Mouse (Mus musculus) kidney, adult 2 months (tissue): Measurements from ENCODE around the gene Crocc2. TPM values are rescaled to one million over a fixed set of nuclear protein-coding genes. Genes with fewer than 3 reads are reported as not detected.

ENCODE experiments used
- DNase-seq: peaks from one replicate; pipeline ENCODE4 v3.0.0; 2021
- H3K27ac ChIP-seq: fragments of 200-500 bp; 2 replicates; pipeline ENCODE4 v1.5.1; 2012; ENCODE audit warnings: low read depth, low read length, control low read depth, inconsistent platforms; ENCODE audit not compliant: insufficient read depth
- H3K27me3 ChIP-seq: fragments of 200-500 bp; replicated peaks from 2 replicates; pipeline ENCODE4 v1.6.1; 2012; ENCODE audit warnings: mild to moderate bottlenecking, moderate library complexity, low read length, inconsistent platforms; ENCODE audit not compliant: control insufficient read depth, insufficient read depth
- H3K36me3 ChIP-seq: fragments of 200-500 bp; 2 replicates; pipeline ENCODE4 v1.6.1; 2012; ENCODE audit warnings: mild to moderate bottlenecking, moderate library complexity, low read length, inconsistent platforms; ENCODE audit not compliant: control insufficient read depth, insufficient read depth
- H3K4me1 ChIP-seq: fragments of 200-500 bp; 2 replicates; pipeline ENCODE4 v1.6.1; 2011; ENCODE audit warnings: low read length; ENCODE audit not compliant: control insufficient read depth, insufficient read depth
- H3K4me3 ChIP-seq: fragments of 200-500 bp; 2 replicates; pipeline ENCODE4 v1.5.1; 2011; ENCODE audit warnings: mild to moderate bottlenecking, low read depth, low read length, control low read depth; ENCODE audit not compliant: insufficient read depth
- CTCF ChIP-seq: fragments of 200-500 bp; conservative IDR thresholded peaks from 2 replicates; pipeline ENCODE4 v1.5.1; 2011; ENCODE audit warnings: low read depth, mild to moderate bottlenecking, control low read depth, low read length, moderate library complexity, mixed read lengths; ENCODE audit not compliant: insufficient read depth, insufficient read length
- POLR2A ChIP-seq: fragments of 200-500 bp; IDR thresholded peaks from one replicate; pipeline ENCODE4 v1.6.1; 2011; ENCODE audit warnings: low read depth, low read length, control low read depth
- WGBS: fragments of 180-500 bp; shearing (Covaris S2); methylation state at CpG from one replicate; pipeline ENCODE4 v1.1.7; 2018; 5-methylcytosine and 5-hydroxymethylcytosine counted together
- polyA plus RNA-seq: library from polyadenylated mRNA; depleted of rRNA; stranded (reverse); fragments of >200 nt; gene quantifications from 2 replicates; pipeline ENCODE4 v1.2.3, GENCODE M21; 2012

Crocc2 gene
- polyA plus RNA-seq, 1 experiment = 0.03 TPM

DNA sequence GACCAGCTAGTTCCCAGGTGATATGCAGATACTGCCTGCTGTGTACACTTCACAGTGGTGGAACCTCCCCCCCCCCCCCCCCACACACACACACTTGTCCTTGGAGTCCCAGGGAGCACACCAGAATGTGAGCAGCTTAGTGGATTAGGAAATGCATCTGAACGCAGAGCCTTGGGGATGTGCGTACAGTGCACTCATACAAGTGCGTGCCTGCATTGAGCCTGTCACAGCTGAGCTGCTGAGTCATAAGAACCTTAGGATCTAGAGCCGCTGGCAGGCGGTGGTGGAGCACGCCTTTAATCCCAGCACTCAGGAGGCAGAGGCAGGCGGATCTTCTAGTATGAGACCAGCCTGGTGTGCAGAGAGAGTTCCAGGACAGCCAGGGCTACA is 59.4 kb downstream of the Crocc2 start:
- 98% methylated on average over 7 of the region's 7 CpGs for whole genome bisulfite sequencing
- no peaks in the 10 kb centered on the region for H3K27me3 ChIP-seq
- H3K36me3 ChIP-seq = no peaks in the 10 kb centered on the region
- no peak overlapping the region for H3K27ac ChIP-seq
- DNase-seq = no peak
- H3K4me1 ChIP-seq = peaks cover 6% of the 10 kb centered on the region; the same call in 1 of the 2 replicates
- TF ChIP-seq POLR2A = no peak
- TF ChIP-seq CTCF = no peak
- H3K4me3 ChIP-seq = no peak overlapping the region

GRCm38 (mm10) chr1:93229221-93229620 is 60.7 kb downstream of the Crocc2 start:
- H3K36me3 ChIP-seq = no peaks in the 10 kb centered on the region
- no peaks in the 10 kb centered on the region for H3K27me3 ChIP-seq
- H3K27ac ChIP-seq = no peak overlapping the region
- peak; percentile 59 for DNase-seq
- WGBS = 71% methylated on average over 6 of the region's 6 CpGs
- H3K4me1 ChIP-seq = peaks cover 6% of the 10 kb centered on the region; the same call in 1 of the 2 replicates
- H3K4me3 ChIP-seq = no peak overlapping the region
- no peak for TF ChIP-seq CTCF
- TF ChIP-seq POLR2A = no peak

DNA sequence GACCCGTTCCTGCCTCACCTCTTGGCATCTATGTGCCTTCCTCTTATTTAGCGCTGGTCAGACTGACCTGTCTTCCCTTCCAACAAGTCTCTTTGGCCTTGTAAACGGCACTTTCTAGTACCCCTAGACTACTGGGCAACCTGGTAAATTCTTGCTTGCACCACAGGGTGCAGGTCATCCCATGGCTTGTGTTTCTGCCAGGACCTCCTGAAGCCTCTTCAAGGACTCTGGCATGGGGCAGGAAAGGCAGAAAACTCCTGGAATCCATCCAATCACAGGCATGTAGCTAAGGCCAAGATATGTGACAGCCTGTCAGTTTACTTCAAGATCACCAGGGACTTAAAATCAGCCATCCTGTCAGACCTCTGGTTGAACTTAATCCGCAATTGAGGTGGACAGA is 61.1 kb downstream of the Crocc2 start:
- TF ChIP-seq CTCF (no peak), POLR2A (no peak)
- no peaks in the 10 kb centered on the region for H3K36me3 ChIP-seq
- peak; percentile 45 for DNase-seq
- H3K27ac ChIP-seq = 0 out of 2 replicates have a peak overlapping the region, but pooled peaks have one; percentile 29
- H3K27me3 ChIP-seq = no peaks in the 10 kb centered on the region
- H3K4me3 ChIP-seq = no peak overlapping the region
- 81% methylated on average over 4 of the region's 4 CpGs for WGBS
- peaks cover 6% of the 10 kb centered on the region; the same call in 1 of the 2 replicates for H3K4me1 ChIP-seq

- Histone ChIP-seq H3K36me3 (no peaks in the 10 kb centered on the region), H3K4me1 (no peaks in the 10 kb centered on the region; the same call in 1 of the 2 replicates), H3K27ac (peak within 1 kb of the TSS; percentile 26), H3K4me3 (peak within 1 kb of the TSS; percentile 52), H3K27me3 (no peaks in the 10 kb centered on the region)
- peak; percentile 95 for TF ChIP-seq POLR2A
- no peak for TF ChIP-seq CTCF
- peak; percentile 97 for DNase-seq
- WGBS = 1% methylated on average over 100 of the region's 100 CpGs
Measured at GRCm38 (mm10) chr1:93235576-93236544, 67.3 kb downstream of the Crocc2 start, which contains the start of gene Sned1. Gene Sned1, plus strand, starts transcription at chr1:93235841.

GRCm38 (mm10) chr1:93236545-93236924 is 68.0 kb downstream of the Crocc2 start:
- Histone ChIP-seq H3K27me3 (no peaks in the 10 kb centered on the region), H3K36me3 (no peaks in the 10 kb centered on the region), H3K4me1 (no peaks in the 10 kb centered on the region; the same call in 1 of the 2 replicates), H3K27ac (0 out of 2 replicates have a peak overlapping the region, but pooled peaks have one; percentile 24), H3K4me3 (peak overlapping the region; percentile 52)
- TF ChIP-seq POLR2A = no peak
- TF ChIP-seq CTCF = peak; percentile 35; the same call in 1 of the 2 replicates
- 34% methylated on average over 3 of the region's 3 CpGs for WGBS
- DNase-seq = no peak

- no peaks in the 10 kb centered on the region for H3K27me3 ChIP-seq
- no peak for DNase-seq
- TF ChIP-seq POLR2A (no peak), CTCF (no peak)
- H3K27ac ChIP-seq = no peak overlapping the region
- no peaks in the 10 kb centered on the region; the same call in 1 of the 2 replicates for H3K4me1 ChIP-seq
- H3K4me3 ChIP-seq = no peak overlapping the region
- no peaks in the 10 kb centered on the region for H3K36me3 ChIP-seq
- WGBS = 91% methylated on average over 10 of the region's 10 CpGs
Measured at GRCm38 (mm10) chr1:93237676-93238075, 69.2 kb downstream of the Crocc2 start.

- peak; percentile 33 for DNase-seq
- Histone ChIP-seq H3K4me3 (no peak overlapping the region), H3K4me1 (no peaks in the 10 kb centered on the region; the same call in 1 of the 2 replicates), H3K27me3 (no peaks in the 10 kb centered on the region), H3K27ac (no peak overlapping the region), H3K36me3 (no peaks in the 10 kb centered on the region)
- TF ChIP-seq CTCF = no peak; the same call in 1 of the 2 replicates
- TF ChIP-seq POLR2A = no peak
- 58% methylated on average over 4 of the region's 4 CpGs for WGBS
Measured at GRCm38 (mm10) chr1:93238201-93238600, 69.7 kb downstream of the Crocc2 start.
